20 mouse cellular contexts compared by ENCODE assay signal in genomic region chr2:167744080-167744479, GRCm38 (mm10). TPM values are rescaled to one million over a fixed set of nuclear protein-coding genes. Genes with fewer than 3 reads are reported as not detected.
DNase-seq lines count a peak whose midpoint lies in the region; ATAC-seq lines count a peak whose summit lies in the region.
"Had no signal": no experiment of that assay in that cellular context is flagged by ENCODE, and none has a peak within 500 bp of the region (broad histone marks: within the 10 kb centered on the region; RNA-seq: fewer than 3 reads in every experiment).

No protein-coding gene starts in this region.

- H3K27ac ChIP-seq in intestine, embryonic 16.5 days (ENCODE audit: low read length) = no peak overlapping the region
- H3K27ac ChIP-seq in intestine, embryonic 15.5 days = no peak overlapping the region
- H3K27ac ChIP-seq: embryonic facial prominence, embryonic 15.5 days; hindbrain, embryonic 12.5 days; limb, embryonic 13.5 days; liver, embryonic 14.5 days; midbrain, embryonic 15.5 days; stomach, embryonic 15.5 days had no signal

- peaks cover 47% of the 10 kb centered on the region for H3K4me1 ChIP-seq in intestine, embryonic 16.5 days (ENCODE audit: control insufficient read depth, insufficient read depth, low read length)
- peaks cover 41% of the 10 kb centered on the region for H3K4me1 ChIP-seq in intestine, embryonic 15.5 days (replicated peaks)
- H3K4me1 ChIP-seq in megakaryocyte, embryonic 14.5 days = peaks cover 98% of the 10 kb centered on the region
- H3K4me1 ChIP-seq: midbrain, embryonic 15.5 days had no signal

- peak; percentile 46 for DNase-seq in adrenal gland, postnatal 14 days
- DNase-seq in adrenal gland, postnatal 10 days = no peak
- DNase-seq in left cerebral cortex, postnatal 10 days (ENCODE audit: extremely low spot score in 1 of 2, low spot score in 2 of 2) = no peak
- DNase-seq: adrenal gland, adult 8-10 months; cerebellum, adult 11-12 months; cerebellum, postnatal 14 days; gastrocnemius, adult 2 months; right cerebral cortex, postnatal 25 days had no signal

- H3K4me2 ChIP-seq in intestine, embryonic 16.5 days (ENCODE audit: low read depth, low read length) = no peak overlapping the region
- H3K4me2 ChIP-seq in intestine, embryonic 15.5 days (replicated peaks) = no peak overlapping the region
- H3K4me2 ChIP-seq: embryonic facial prominence, embryonic 15.5 days; hindbrain, embryonic 12.5 days; limb, embryonic 13.5 days; midbrain, embryonic 15.5 days; stomach, embryonic 15.5 days had no signal

- ATAC-seq in intestine, embryonic 16.5 days = no peak
- no peak for ATAC-seq in intestine, embryonic 15.5 days
- ATAC-seq in megakaryocyte, adult 5-6 weeks (ENCODE audit: poor library complexity, severe bottlenecking) = no peak
- no peak for ATAC-seq in frontal cortex, adult (ENCODE audit: low TSS enrichment)
- ATAC-seq: inflammation-experienced regulatory T-cells, adult 6 months; midbrain, embryonic 15.5 days had no signal

- no peak overlapping the region for H3K4me3 ChIP-seq in intestine, embryonic 16.5 days (ENCODE audit: low read length)
- no peak overlapping the region for H3K4me3 ChIP-seq in intestine, embryonic 15.5 days (replicated peaks)
- H3K4me3 ChIP-seq in megakaryocyte, embryonic 14.5 days (replicated peaks) = peak overlapping the region; percentile 31
- H3K4me3 ChIP-seq: embryonic facial prominence, embryonic 15.5 days; gastrocnemius, adult 2 months; hindbrain, embryonic 12.5 days; limb, embryonic 13.5 days; midbrain, embryonic 15.5 days; stomach, embryonic 15.5 days had no signal

- intact Hi-C loops in left cerebral cortex, postnatal 10 days (cut with DNase I) = no loop called here

- no peaks in the 10 kb centered on the region for H3K36me3 ChIP-seq in intestine, embryonic 16.5 days (ENCODE audit: control insufficient read depth, insufficient read depth, low read length)
- no peaks in the 10 kb centered on the region for H3K36me3 ChIP-seq in intestine, embryonic 15.5 days
- no peaks in the 10 kb centered on the region for H3K36me3 ChIP-seq in megakaryocyte, embryonic 14.5 days (replicated peaks; ENCODE audit: low read length)
- H3K36me3 ChIP-seq: embryonic facial prominence, embryonic 15.5 days; hindbrain, embryonic 12.5 days; limb, embryonic 13.5 days; midbrain, embryonic 15.5 days; stomach, embryonic 15.5 days had no signal

- H3K9me3 ChIP-seq in intestine, embryonic 16.5 days (ENCODE audit: control insufficient read depth, low read length) = no peaks in the 10 kb centered on the region
- no peaks in the 10 kb centered on the region for H3K9me3 ChIP-seq in intestine, embryonic 15.5 days
- no peaks in the 10 kb centered on the region for H3K9me3 ChIP-seq in megakaryocyte, embryonic 14.5 days
- H3K9me3 ChIP-seq: embryonic facial prominence, embryonic 15.5 days; hindbrain, embryonic 12.5 days; limb, embryonic 13.5 days; midbrain, embryonic 15.5 days; stomach, embryonic 15.5 days had no signal

- H3K27me3 ChIP-seq in intestine, embryonic 16.5 days (replicated peaks; ENCODE audit: control insufficient read depth, insufficient read depth, low read length) = no peaks in the 10 kb centered on the region
- H3K27me3 ChIP-seq in intestine, embryonic 15.5 days (replicated peaks) = no peaks in the 10 kb centered on the region
- H3K27me3 ChIP-seq in megakaryocyte, embryonic 14.5 days (replicated peaks) = peaks cover 2% of the 10 kb centered on the region
- H3K27me3 ChIP-seq: embryonic facial prominence, embryonic 15.5 days; hindbrain, embryonic 12.5 days; limb, embryonic 13.5 days; midbrain, embryonic 15.5 days; stomach, embryonic 15.5 days had no signal

- 56% methylated on average over 1 of the region's 1 CpGs for WGBS in intestine, embryonic 16.5 days
- 68% methylated on average over 1 of the region's 1 CpGs for WGBS in intestine, embryonic 15.5 days

- H3K9ac ChIP-seq in intestine, embryonic 16.5 days (ENCODE audit: low read depth, low read length) = peak overlapping the region; percentile 27; the same call in 1 of the 2 replicates
- no peak overlapping the region for H3K9ac ChIP-seq in intestine, embryonic 15.5 days
- H3K9ac ChIP-seq: embryonic facial prominence, embryonic 15.5 days; hindbrain, embryonic 12.5 days; limb, embryonic 13.5 days; liver, embryonic 14.5 days; midbrain, embryonic 15.5 days; stomach, embryonic 15.5 days had no signal

RNA-seq across cellular contexts. Expression of gene Tmem189, which starts 54.5 kb away (rescaled TPM):
- total RNA-seq in adrenal gland, postnatal 14 days (2021) = 30.7 and 37.5 TPM in 2 replicates
- 10 to 100 TPM; 31.2 to 33.5 TPM for total RNA-seq in adrenal gland, postnatal 10 days (2021)
- polyA plus RNA-seq in intestine, embryonic 16.5 days (2015; fragmentation: Nextera tagmentation; extraction: Ambion mirVana) = 28.6 and 33.7 TPM in 2 replicates
- polyA plus RNA-seq in intestine, embryonic 15.5 days (2015; fragmentation: Nextera tagmentation; extraction: Ambion mirVana) = 35.1 and 38.6 TPM in 2 replicates
- polyA plus RNA-seq in megakaryocyte, embryonic 14.5 days (2012; ENCODE audit: insufficient read depth, low replicate concordance) = 164 and 173 TPM in 2 replicates
- total RNA-seq in megakaryocyte, adult 5-6 weeks (2015) = 25.1 and 35.7 TPM in 2 replicates
- total RNA-seq in megakaryocyte, adult 5-6 weeks (2017) = 40.6 and 43.1 TPM in 2 replicates
- total RNA-seq in left cerebral cortex, postnatal 10 days (2021) = 10 to 100 TPM; 48.4 to 50.2 TPM

RNA-seq across cellular contexts. Expression of gene Cebpb, which starts 55.4 kb away (rescaled TPM):
- 358 and 403 TPM in 2 replicates for total RNA-seq in adrenal gland, postnatal 14 days (2021)
- total RNA-seq in adrenal gland, postnatal 10 days (2021) = 100 to 1,000 TPM; 269 to 439 TPM
- 0.65 and 0.93 TPM in 2 replicates for polyA plus RNA-seq in intestine, embryonic 16.5 days (2015; fragmentation: Nextera tagmentation; extraction: Ambion mirVana)
- polyA plus RNA-seq in intestine, embryonic 15.5 days (2015; fragmentation: Nextera tagmentation; extraction: Ambion mirVana) = 22.5 and 24.3 TPM in 2 replicates
- polyA plus RNA-seq in megakaryocyte, embryonic 14.5 days (2012; ENCODE audit: insufficient read depth, low replicate concordance) = 372 and 610 TPM in 2 replicates
- 79.3 and 125 TPM in 2 replicates for total RNA-seq in megakaryocyte, adult 5-6 weeks (2015)
- 55.5 and 59.5 TPM in 2 replicates for total RNA-seq in megakaryocyte, adult 5-6 weeks (2017)
- 10 to 100 TPM in 1 of 2 experiments, 1 to 10 TPM in 1; 7.8 to 10.0 TPM for total RNA-seq in left cerebral cortex, postnatal 10 days (2021)

Comparison
In these comparisons a context has a peak if more than half of its experiments do, and no peak if none do; other contexts are left out.
1. RNA of gene Cebpb, which starts 55.4 kb away (total RNA-seq): 269 to 439 TPM in adrenal gland, postnatal 10 days, 358 to 403 TPM in adrenal gland, postnatal 14 days and 55.5 to 125 TPM in megakaryocyte, adult 5-6 weeks; 7.8 to 10.0 TPM in left cerebral cortex, postnatal 10 days; every median in the first group is over 4 times any median in the second.